Mouse (Mus musculus): ENCODE measurements around the gene Stk32c.
A peak's percentile ranks its signal among the peaks of the same experiment; 100 is the strongest.

Gene Stk32c

GRCm38 (mm10) chr7:139200108-139200507 lies 13.0 kb downstream of the Stk32c start:
- no peak for TF ChIP-seq POU5F1 (IDR thresholded peaks at IDR 0.05; ENCODE audit: borderline replicate concordance, low read length)
- TF ChIP-seq CTCF (conservative IDR thresholded peaks at IDR 0.05; ENCODE audit: low read length) = peak; percentile 25; the same call in 1 of the 2 replicates
- no peak for TF ChIP-seq NANOG (IDR thresholded peaks at IDR 0.05; ENCODE audit: borderline replicate concordance, low read length)
- H3K27me3 ChIP-seq (ENCODE audit: insufficient read depth, low read length) = peaks cover 7% of the 10 kb centered on the region; the same call in 1 of the 2 replicates

DNA sequence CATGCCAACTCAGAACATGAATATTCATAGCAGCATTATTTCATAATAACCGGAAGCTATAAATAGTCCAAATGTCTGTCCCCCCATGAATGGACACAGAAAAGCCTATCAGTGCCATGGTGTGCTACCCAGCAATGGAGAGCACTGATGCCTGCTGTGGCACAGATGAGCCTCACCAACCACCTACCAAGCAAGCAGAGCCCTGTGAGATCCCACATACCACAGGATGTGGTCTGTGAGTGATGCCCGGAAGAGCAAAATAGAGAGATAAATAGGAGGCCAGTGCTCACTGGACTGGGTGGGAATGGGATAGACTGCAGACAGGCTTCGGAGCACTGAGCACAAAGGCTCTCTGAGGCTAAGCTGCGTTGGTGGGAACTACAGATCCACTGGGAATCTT lies 16.1 kb downstream of the Stk32c start:
- H3K4me3 ChIP-seq (replicated peaks; ENCODE audit: low read length) = no peak overlapping the region
- peaks cover 16% of the 10 kb centered on the region for H3K27me3 ChIP-seq (ENCODE audit: insufficient read depth, low read length)
- no peaks in the 10 kb centered on the region for H3K4me1 ChIP-seq (replicated peaks; ENCODE audit: low read depth, low read length)
- no peaks in the 10 kb centered on the region for H3K36me3 ChIP-seq (ENCODE audit: insufficient read depth, low read length)
- TF ChIP-seq CTCF (conservative IDR thresholded peaks at IDR 0.05; ENCODE audit: low read length) = no peak
- no peak for TF ChIP-seq POU5F1 (IDR thresholded peaks at IDR 0.05; ENCODE audit: borderline replicate concordance, low read length)
- no peak for TF ChIP-seq NANOG (IDR thresholded peaks at IDR 0.05; ENCODE audit: borderline replicate concordance, low read length)
- H3K9me3 ChIP-seq (ENCODE audit: low read length) = no peaks in the 10 kb centered on the region

More at GRCm38 (mm10) chr7:139200108-139200507, 13.0 kb downstream of the Stk32c start:
- no peaks in the 10 kb centered on the region for H3K4me1 ChIP-seq (replicated peaks; ENCODE audit: low read depth, low read length)
- no peak overlapping the region for H3K4me3 ChIP-seq (replicated peaks; ENCODE audit: low read length)
- H3K9me3 ChIP-seq (ENCODE audit: low read length) = no peaks in the 10 kb centered on the region
- no peaks in the 10 kb centered on the region for H3K36me3 ChIP-seq (ENCODE audit: insufficient read depth, low read length)

DNA sequence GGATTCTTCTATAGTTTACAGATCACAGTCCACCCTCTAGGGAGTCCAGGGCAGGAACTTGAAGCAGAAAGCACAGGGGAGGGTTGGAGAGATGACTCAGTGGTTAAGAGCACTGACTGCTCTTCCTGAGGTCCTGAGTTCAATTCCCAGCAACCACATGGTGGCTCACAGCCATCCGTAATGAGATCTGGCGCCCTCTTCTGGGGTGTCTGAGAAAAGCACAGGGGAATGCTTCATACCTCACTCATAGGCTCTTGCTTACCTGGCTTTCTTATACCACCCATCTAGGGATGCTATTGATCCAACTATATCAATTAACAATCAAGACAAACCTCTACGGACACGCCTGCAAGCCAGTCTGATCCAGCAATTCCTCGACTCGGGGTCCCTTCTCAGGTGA lies 21.5 kb downstream of the Stk32c start:
- H3K4me3 ChIP-seq (replicated peaks; ENCODE audit: low read length) = no peak overlapping the region
- no peaks in the 10 kb centered on the region for H3K36me3 ChIP-seq (ENCODE audit: insufficient read depth, low read length)
- TF ChIP-seq NANOG (IDR thresholded peaks at IDR 0.05; ENCODE audit: borderline replicate concordance, low read length) = no peak
- TF ChIP-seq CTCF (conservative IDR thresholded peaks at IDR 0.05; ENCODE audit: low read length) = peak; percentile 36
- no peak for TF ChIP-seq POU5F1 (IDR thresholded peaks at IDR 0.05; ENCODE audit: borderline replicate concordance, low read length)

GRCm38 (mm10) chr7:139190616-139191015 lies 22.5 kb downstream of the Stk32c start:
- H3K27me3 ChIP-seq (ENCODE audit: insufficient read depth, low read length) = peaks cover 65% of the 10 kb centered on the region
- peaks cover 8% of the 10 kb centered on the region for H3K4me1 ChIP-seq (replicated peaks; ENCODE audit: low read depth, low read length)
- peaks cover 12% of the 10 kb centered on the region for H3K9me3 ChIP-seq (ENCODE audit: low read length)
- no peaks in the 10 kb centered on the region for H3K36me3 ChIP-seq (ENCODE audit: insufficient read depth, low read length)
- H3K4me3 ChIP-seq (replicated peaks; ENCODE audit: low read length) = no peak overlapping the region
- TF ChIP-seq POU5F1 (IDR thresholded peaks at IDR 0.05; ENCODE audit: borderline replicate concordance, low read length) = no peak
- TF ChIP-seq CTCF (conservative IDR thresholded peaks at IDR 0.05; ENCODE audit: low read length) = no peak
- no peak for TF ChIP-seq NANOG (IDR thresholded peaks at IDR 0.05; ENCODE audit: borderline replicate concordance, low read length)

More for the DNA sequence above, 21.5 kb downstream of the Stk32c start:
- Histone ChIP-seq H3K9me3 (ENCODE audit: low read length) (peaks cover 12% of the 10 kb centered on the region), H3K27me3 (ENCODE audit: insufficient read depth, low read length) (peaks cover 55% of the 10 kb centered on the region), H3K4me1 (replicated peaks; ENCODE audit: low read depth, low read length) (peaks cover 8% of the 10 kb centered on the region)

DNA sequence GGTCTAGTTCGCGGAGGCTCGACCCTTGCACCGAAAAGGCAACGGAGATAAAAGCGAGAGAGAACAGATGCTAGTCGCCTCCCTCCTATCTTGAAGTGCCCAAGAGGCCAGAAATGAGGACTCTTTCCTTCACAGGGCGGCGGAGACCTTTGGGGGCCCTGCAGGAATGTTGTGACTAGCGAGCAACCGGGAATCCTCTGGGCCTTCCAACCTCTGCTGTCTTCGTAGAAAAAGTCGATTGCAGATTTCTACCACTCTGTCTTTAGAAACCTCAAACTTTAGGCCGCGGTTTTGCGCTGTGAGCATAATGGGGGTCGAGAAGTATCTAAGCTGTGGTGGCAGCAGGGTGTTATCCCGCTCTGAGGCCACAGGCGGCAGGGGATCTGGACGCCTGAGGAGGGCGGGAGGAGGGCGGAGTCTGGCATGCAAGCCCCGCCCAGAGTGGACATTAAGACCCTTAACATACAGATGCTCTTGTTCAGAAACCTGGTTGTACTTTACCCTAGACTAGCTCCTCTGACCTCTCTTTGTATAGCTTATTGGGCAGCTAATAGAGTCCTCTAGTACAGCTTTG lies 24.4 kb downstream of the Stk32c start:
- peaks cover 8% of the 10 kb centered on the region for H3K4me1 ChIP-seq (replicated peaks; ENCODE audit: low read depth, low read length)
- H3K4me3 ChIP-seq (replicated peaks; ENCODE audit: low read length) = peak overlapping the region; percentile 85
- H3K27me3 ChIP-seq (ENCODE audit: insufficient read depth, low read length) = peaks cover 77% of the 10 kb centered on the region
- peaks cover 16% of the 10 kb centered on the region for H3K9me3 ChIP-seq (ENCODE audit: low read length)
- TF ChIP-seq NANOG (IDR thresholded peaks at IDR 0.05; ENCODE audit: borderline replicate concordance, low read length) (no peak), POU5F1 (IDR thresholded peaks at IDR 0.05; ENCODE audit: borderline replicate concordance, low read length) (no peak), CTCF (conservative IDR thresholded peaks at IDR 0.05; ENCODE audit: low read length) (no peak)
- H3K36me3 ChIP-seq (ENCODE audit: insufficient read depth, low read length) = no peaks in the 10 kb centered on the region

GRCm38 (mm10) chr7:139187771-139188633 lies 25.1 kb downstream of the Stk32c start:
- Histone ChIP-seq H3K27me3 (ENCODE audit: insufficient read depth, low read length) (peaks cover 71% of the 10 kb centered on the region), H3K4me1 (replicated peaks; ENCODE audit: low read depth, low read length) (peaks cover 8% of the 10 kb centered on the region), H3K9me3 (ENCODE audit: low read length) (peaks cover 16% of the 10 kb centered on the region), H3K4me3 (replicated peaks; ENCODE audit: low read length) (peak overlapping the region; percentile 85), H3K36me3 (ENCODE audit: insufficient read depth, low read length) (no peaks in the 10 kb centered on the region)
- TF ChIP-seq CTCF (conservative IDR thresholded peaks at IDR 0.05; ENCODE audit: low read length) (no peak), NANOG (IDR thresholded peaks at IDR 0.05; ENCODE audit: borderline replicate concordance, low read length) (no peak), POU5F1 (IDR thresholded peaks at IDR 0.05; ENCODE audit: borderline replicate concordance, low read length) (no peak)

DNA sequence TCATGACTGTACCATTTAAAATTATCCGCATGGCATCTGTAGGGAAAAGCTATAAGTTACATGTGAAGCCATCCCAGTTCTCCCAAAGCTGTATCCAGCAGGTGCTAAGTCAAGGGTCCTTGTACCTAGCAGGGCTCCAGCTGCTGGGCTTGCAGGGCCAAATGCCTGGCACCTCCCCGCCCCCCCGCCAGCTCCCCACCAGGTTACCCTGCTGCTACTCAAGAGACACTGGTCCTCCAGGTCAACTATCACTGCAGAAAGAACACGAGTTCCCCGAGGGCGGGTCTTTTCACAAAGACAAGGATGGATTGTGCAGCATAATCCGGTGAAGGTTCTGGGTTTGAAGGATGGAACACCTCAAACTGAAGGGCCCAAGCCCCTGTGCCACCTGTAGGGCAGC lies 25.8 kb downstream of the Stk32c start:
- H3K4me3 ChIP-seq (replicated peaks; ENCODE audit: low read length) = peak overlapping the region; percentile 85; the same call in 1 of the 2 replicates
- H3K9me3 ChIP-seq (ENCODE audit: low read length) = peaks cover 16% of the 10 kb centered on the region
- H3K4me1 ChIP-seq (replicated peaks; ENCODE audit: low read depth, low read length) = peaks cover 8% of the 10 kb centered on the region
- TF ChIP-seq POU5F1 (IDR thresholded peaks at IDR 0.05; ENCODE audit: borderline replicate concordance, low read length) = no peak
- TF ChIP-seq NANOG (IDR thresholded peaks at IDR 0.05; ENCODE audit: borderline replicate concordance, low read length) = no peak
- no peak for TF ChIP-seq CTCF (conservative IDR thresholded peaks at IDR 0.05; ENCODE audit: low read length)
- H3K27me3 ChIP-seq (ENCODE audit: insufficient read depth, low read length) = peaks cover 68% of the 10 kb centered on the region
- no peaks in the 10 kb centered on the region for H3K36me3 ChIP-seq (ENCODE audit: insufficient read depth, low read length)

DNA sequence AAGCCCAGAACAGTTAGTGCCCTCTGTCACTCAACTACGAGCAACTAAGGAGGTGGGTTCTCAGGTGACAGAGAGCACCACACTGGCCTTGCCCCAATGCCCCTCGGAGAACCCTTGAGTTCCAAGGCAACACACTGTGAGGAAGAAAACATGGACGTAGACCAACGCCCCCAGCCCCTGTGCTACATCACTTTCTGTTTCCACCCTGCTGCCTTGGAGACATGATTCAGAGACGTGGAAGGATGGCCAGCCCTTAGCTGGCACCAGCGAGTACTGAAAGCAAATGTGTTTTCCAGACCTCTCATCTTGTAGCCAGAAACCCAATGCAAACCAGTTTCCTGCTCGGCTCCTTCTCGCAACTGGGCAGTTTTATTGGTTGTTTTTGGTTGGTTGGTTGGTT lies 26.7 kb downstream of the Stk32c start:
- peaks cover 63% of the 10 kb centered on the region for H3K27me3 ChIP-seq (ENCODE audit: insufficient read depth, low read length)
- peaks cover 16% of the 10 kb centered on the region for H3K9me3 ChIP-seq (ENCODE audit: low read length)
- no peak overlapping the region for H3K4me3 ChIP-seq (replicated peaks; ENCODE audit: low read length)
- H3K36me3 ChIP-seq (ENCODE audit: insufficient read depth, low read length) = no peaks in the 10 kb centered on the region
- H3K4me1 ChIP-seq (replicated peaks; ENCODE audit: low read depth, low read length) = peaks cover 8% of the 10 kb centered on the region
- no peak for TF ChIP-seq CTCF (conservative IDR thresholded peaks at IDR 0.05; ENCODE audit: low read length)
- no peak for TF ChIP-seq POU5F1 (IDR thresholded peaks at IDR 0.05; ENCODE audit: borderline replicate concordance, low read length)
- TF ChIP-seq NANOG (IDR thresholded peaks at IDR 0.05; ENCODE audit: borderline replicate concordance, low read length) = no peak
